Mouse (Mus musculus): ENCODE measurements at regions not wholly inside any gene's neighbourhood (a gene's known extent, or its start where the extent isn't known, plus 50 kb on each side); places are given as distances from the start of the nearest gene placed in this dataset.

DNA sequence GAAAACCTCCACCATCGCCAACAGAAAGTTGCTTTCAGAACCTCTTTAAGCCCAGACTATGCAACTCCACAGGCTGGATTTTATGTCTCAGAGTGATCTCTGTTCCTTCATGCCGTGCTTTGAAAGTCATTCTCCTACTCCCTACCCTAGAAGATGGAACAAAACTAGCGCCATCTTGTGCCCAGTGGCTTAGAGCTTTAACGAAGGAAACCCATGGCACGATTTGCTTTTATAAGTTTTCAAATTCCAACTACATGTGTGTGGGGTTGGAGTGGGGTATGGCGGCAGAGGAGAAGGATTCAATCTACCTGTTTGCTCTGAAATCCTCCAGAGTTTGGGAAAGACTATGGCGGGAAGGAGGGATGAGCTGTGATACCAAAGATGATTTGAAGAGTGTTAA is 118.7 kb upstream of the Tmem45b start:
- no peak for DNase-seq (ENCODE audit: low spot score)

DNA sequence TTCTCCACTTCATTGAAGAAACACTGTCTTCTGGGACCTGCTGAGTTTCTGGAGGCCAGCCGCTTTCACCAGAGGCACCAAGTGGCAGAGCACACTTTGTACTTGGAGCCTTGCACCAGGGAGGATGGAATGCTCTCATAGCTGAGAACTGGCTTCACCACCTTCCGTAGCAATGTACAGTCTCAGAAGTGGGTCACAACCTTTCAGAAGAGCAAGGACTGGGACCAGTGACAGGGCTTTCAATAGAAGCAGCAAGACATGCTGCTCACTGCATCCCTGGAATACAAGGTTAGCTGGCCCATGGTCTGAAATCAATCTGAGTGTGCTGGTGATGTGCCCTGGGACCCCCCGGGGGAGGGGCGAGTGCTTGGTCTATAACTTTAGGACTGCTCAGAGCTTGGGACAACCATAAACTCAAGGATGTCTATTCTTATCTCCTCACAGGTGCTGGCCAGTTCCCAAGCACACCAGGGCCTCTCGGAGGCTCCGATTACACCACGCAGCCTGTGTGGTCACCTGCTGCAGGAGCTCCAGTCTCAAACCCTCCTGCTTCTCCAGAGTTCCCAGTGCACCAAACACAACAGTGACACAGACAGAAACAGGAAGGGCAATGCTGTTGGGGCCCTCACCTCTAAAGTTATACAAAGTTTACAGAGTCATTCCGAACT is 114.4 kb upstream of the Tmem45b start:
- DNase-seq (ENCODE audit: low spot score), result no peak

DNA sequence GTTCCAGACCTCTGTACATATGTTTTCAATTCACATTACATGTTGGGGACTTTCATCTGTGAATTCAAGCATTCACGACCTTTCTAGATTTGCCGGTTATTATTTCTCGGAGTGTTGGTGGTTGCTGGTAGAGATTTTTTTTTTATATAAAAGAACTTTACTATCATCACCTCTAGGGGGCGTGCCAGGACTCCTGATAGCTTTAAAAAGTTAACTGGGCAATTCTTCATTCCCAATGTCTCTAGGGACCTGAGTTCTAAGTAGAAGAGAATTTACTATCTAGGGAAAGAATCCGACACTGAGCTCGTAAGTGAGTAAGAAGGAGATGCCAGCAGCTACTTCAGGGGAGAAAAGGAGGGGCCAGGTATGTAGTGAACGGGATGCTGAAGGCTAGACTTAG is 112.8 kb upstream of the Tmem45b start:
- DNase-seq (ENCODE audit: low spot score), result no peak

DNA sequence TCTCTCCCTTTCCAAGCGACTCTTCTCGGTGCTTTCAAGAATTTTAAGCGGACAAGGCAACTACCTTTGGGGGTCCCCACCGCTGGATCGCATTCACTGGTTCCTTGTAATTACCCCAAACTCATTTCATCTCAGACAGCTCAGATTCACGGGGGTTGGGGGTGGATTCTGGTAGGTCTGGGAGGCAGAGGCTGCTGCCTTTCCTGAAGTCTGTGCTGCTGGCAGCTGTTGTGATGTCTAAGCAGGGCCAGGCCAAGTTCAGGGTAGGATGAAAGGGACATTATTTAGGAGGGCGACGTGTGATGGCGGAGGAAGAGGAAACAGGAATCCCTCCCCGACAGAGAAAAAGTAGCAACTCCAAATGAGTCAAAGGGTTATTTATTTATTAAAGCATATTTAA is 102.8 kb upstream of the Tmem45b start:
- DNase-seq (ENCODE audit: low spot score), result no peak

DNA sequence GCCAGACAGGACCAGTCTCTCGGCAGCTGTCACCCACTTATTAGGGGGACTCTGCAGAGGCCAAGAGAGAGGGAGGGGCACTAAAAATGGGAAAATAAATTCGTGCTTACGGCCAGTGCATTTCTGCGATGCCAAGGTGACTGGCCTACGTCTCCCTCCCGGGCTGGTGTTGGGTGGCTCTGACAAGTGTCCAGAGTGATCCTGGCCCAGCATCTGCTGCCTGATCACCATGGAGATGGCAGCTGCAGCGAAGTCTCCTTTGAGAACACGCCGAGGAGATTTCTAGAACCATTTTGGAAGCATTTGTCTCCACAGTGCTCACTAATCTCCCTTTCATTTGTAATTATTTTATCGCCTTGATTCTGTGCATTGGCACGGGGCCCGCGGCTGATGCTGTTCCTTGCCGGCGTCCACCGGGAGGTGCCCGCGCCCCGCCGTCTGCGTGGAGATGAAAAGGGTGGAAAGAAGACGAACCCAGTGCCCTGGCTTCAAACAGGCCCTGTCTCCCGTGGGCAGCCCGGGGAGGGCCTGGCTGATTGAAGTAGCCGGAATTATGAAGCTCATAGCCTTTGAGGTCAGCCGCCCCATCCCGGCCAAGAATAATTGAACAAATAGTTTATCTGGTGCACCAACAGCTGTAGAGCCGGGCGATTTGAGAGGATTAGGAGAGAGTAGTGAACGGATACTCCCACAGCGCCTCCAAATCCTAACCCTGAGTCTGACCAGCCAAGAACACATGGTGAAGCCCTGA is 102.2 kb upstream of the Tmem45b start:
- DNase-seq (ENCODE audit: low spot score), result no peak

DNA sequence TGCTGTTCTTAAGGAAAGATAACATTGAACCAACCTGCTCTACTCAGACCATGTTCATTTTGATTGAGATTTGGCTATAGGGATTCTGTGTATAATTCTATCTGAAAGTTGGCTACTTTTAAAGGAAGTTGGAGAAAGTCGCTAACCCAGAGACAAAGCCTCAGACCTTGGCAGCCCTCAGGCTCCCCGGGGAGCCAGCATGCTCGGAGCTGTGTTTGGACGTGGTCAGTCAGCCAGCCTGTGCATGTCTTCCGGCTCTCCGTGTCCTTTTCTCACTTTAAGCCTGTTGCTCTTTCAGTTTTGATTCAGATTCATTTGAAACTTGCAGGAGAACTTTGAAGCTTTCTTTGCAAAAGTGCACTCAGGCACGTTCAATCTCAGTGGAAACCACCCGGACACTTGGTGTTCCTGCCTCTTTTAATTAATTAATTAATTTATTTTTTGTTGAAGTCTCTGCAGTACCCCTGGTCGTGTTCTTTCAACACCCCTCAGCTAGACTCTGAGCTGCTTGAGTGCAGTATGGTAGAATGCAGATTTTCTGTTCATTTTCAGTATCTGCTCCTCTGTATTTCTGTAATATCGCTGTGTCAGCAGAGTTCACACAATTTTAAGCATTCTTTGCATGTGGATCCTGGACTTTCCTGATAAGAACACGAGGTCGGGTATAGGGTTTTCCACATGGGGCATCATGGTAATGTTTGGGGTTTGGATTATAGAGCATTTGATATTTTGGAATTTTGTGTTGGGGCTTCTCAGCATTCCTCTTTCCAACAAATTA is 100.9 kb upstream of the Tmem45b start:
- DNase-seq (ENCODE audit: low spot score), result no peak

DNA sequence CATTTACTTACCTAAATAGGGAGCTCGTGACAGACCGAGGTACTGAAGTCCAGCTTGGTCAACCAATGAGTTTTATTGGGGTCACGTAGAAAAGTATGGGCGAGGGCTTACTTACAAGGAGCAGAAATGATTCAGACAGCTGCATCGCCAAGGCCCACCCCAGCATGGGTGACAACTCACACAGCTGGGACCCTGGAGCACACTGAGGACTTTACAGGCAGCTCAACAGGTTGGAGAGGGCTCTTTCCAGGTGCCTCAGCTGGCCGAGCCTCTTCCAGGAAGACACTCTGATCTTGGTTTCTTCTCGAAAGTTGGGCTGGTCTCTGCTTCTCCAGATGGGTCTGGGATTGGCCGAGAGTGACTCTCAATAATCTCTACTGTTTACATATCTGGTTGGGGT is 99.3 kb upstream of the Tmem45b start:
- DNase-seq (ENCODE audit: low spot score), result no peak

DNA sequence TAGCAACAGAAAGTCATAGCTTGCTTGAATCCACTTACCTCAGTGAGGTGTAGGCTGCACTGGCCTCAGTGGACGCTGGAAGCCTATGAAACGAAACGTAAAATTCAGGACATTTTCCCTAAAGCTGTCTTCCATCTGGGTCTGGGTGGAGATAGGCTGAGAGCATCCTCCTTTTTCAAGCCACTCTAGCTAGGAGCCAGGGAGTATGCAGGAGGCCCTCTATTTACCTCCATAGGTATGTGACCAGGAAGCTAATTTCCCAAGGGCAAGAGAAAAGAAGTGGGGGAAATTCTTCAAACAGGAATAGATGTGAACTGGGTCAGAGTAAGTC is 95.9 kb upstream of the Tmem45b start:
- DNase-seq (ENCODE audit: low spot score), result no peak

DNA sequence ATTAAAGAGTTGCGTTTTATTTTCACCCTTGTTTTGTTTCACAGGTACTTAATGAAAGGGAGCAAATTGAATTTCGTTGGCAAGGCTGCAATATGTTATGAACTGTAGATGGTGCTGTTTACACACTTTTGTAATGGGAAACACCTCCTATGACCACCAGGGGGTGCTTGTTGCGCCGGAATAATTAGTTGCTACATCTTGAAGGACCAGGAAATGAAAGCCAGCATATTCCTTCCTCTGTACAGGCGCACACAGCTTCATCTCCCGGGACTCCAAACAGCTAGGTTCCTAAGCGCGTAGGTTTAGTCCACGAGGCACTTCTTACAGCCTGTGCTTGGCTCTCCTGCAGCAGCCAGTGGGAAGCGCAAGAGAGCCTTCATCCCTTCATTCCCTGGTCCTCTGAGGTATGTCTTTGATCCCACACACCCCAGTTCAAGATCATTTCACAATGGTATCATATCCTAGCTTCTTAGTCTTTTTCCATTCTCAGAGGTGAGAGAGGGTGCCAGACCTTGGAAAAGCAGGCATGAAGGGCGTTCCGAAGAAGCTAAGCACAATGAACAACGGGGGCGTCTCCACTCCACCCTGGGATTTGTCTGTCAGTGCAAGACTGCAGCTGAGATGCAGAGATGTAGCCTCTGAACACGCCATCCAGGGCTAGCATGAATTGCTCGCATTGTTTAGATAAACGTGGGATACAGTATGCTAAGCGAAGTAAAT is 95.4 kb upstream of the Tmem45b start:
- peak; percentile 43 for DNase-seq (ENCODE audit: low spot score)

DNA sequence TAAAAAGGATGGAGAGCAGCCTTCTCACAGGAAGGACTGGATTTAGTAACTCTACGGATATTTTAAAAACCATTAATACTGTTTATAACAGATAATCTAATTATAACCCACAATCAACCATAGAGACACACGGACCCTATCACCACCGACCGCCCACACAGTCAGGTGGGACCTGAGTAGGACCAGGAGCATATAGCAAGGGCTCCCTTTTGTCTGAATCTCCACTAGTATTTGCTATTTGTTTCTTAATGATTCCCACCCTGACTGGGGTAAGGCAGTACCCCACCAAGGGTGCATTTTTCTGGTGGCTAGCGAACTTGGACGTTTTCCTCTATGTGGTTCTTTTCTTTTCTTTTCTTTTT is 79.4 kb upstream of the Tmem45b start:
- DNase-seq (ENCODE audit: low spot score), result no peak

DNA sequence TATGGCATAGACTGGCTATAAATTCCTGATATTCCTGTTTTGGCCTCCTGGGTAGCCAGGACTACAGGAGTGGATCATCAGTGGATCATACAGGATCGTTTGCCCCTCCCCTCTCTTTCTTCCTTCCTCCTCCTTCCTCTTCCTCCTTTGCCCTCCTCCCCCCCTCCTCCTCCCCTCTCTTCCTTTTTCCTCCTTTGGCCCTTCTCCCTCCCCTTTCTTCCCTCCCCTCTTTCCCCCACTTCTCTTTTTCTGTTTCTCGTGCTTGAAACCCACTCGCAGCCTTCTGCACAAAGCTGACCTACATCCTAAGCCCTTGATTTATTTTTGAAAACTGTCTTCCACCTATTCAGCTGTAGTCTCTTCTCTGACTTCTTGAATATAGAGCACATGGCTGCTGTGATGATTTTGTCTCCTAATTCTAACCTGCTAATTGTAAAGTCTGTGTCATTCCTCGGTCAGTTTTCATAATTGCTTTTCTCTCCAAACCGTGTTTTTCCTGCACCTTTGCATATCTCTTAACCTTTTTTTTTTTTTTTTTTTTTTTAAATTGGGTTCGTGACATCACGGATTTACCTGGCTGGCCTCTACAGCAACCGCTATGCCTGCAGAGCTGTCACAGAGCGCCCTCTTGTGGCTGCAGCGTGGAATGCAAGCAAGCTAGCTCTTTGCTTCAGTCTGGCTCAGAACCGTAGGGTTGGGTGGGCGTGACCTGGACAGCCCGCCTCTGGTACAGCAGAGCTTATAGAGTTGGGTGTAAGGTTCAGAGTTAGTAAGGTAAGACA is 78.8 kb upstream of the Tmem45b start:
- DNase-seq (ENCODE audit: low spot score), result peak; percentile 78

DNA sequence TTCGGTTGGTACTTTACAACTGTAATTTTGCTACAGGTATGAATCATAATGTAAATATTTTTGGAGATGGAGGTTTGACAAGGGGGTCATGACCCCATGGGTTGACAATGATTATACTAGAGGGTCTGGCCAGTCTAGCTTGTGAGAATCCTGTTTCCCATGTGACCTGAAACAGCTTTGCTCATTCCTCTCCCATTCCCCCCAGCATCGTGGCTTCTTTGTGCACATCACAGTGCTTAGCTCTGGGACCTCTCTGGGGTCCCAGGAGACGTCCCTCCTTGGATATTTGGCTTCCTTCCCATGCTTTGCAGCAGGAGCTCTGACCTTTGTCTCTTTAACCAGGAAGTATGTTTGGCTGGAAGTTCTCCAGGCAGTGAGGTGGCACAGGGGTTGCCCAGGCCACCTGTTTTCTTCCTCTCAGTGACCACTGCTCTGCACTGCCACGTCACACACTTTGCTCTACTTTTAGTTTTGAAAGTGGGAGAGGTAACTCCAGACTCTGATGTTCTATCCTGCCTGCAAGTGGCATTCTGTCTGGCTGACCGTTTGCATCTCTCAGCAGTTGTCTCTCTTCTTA is 77.4 kb upstream of the Tmem45b start:
- peak; percentile 37 for DNase-seq (ENCODE audit: low spot score)

DNA sequence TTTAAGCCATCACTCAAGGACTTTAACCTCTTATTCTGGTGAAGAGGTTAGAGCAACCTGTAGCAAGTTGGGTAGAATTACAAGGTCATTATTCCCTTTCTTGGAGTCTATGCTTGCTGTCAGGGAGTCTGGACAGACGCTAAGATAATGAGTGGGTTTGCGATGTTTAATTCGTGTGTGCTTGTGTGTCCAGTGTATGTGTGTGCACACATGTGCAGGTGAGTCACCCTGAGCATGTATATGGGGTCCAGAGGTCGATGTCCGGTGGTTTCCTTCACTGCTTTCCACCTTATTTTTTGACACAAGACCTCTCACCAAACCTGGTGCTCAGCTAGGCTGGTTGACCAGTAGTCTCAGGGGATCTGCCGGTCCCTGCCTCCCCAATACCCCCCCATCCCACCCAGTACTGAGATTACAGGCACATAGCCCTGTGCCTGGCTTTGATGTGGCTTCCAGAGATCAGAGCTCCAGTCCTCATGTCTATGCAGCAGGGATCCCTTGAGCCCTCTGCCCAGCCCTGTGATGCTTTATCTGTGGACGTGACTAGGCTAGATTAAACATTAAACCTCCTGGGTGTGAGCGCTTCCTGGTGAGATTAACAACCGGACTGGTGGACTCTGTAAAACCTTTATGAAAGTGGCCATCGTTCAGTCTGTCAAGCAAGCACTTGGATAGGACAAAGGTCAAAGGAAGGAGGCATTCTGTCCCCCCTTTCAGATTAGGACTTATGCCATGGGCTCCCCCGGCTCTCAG is 74.4 kb upstream of the Tmem45b start:
- no peak for DNase-seq (ENCODE audit: low spot score)

DNA sequence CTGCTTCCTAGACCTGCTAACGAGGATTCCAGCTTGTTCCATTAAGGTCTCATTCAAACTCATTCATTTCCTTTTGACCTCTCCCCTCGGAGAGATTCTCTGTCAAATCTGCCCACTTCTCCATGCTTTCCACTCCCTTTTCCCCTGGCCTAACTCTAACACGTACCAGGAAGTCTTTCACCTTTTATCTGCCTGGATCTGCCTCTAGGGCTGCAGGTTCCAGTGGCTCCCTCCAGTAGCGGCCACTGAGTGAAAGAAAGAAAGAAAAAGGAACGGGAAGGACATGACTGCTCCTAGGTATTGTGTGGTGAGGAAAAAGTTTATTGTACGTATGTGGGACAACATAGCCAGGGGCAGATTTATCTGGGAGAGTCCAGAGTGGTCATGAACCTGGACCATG is 64.8 kb upstream of the Tmem45b start:
- DNase-seq (ENCODE audit: low spot score), result no peak

DNA sequence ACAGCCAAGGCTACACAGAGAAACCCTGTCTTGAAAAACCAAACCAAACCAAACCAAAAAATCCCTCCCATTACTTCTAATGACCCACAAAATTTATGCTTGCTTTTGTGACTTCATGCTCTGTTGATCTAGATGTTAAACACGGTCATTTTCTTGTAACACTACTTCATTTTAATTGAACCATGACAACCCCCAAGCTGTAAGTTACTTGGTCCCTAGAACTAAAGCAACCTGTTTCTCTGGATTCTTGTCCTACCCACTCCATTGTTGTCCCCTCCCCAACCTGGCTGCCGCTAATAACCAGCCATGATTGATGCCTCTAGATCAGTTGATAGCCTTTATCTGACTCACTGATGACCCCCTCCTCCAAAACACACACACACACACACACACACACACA is 63.0 kb upstream of the Tmem45b start:
- DNase-seq (ENCODE audit: low spot score), result no peak

All from urinary bladder, adult 2 months (tissue).